Mouse (Mus musculus) layer of hippocampus, adult 8-10 months (tissue): ENCODE results near the gene Fam111a. TPM values are rescaled to one million over a fixed set of nuclear protein-coding genes. Genes with fewer than 3 reads are reported as not detected.

Experiments used
- DNase-seq, 2 experiments: peaks; one replicate each; pipeline ENCODE4 v3.0.0; 2022; ENCODE audit warnings: low spot score in 2 of 2
- total RNA-seq, 4 experiments: library from RNA; stranded (reverse); gene quantifications; 2 replicates each; pipeline ENCODE4 v1.2.4; 2022

Gene Fam111a
- total RNA-seq, 4 experiments from 2014 or later = 1.4 to 3.9 (median 2.3) TPM

- no peak for DNase-seq
These were observed 12.7 kb downstream of the Fam111a start for GRCm38 (mm10) chr19:12558219-12558618.

DNA sequence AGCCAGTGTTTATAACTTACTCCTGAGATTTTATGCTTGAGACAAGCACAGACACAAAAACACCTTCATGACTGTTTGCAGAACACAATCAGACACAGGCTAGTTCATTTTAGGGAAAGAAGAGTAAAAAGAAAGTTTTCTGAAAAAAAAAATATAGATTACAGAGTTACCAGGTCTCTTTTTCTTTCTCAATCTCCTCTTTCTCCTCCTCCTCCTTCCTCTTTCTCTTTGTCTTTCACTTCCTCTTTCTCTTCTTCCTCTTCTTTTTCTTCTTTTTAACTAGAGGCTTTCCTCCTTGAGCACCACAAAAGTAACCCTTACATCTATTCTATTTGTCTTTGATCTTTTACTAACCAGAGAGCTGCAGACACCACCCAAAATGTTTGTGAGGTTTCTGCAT is 18.7 kb downstream of the Fam111a start:
- DNase-seq = no peak

DNA sequence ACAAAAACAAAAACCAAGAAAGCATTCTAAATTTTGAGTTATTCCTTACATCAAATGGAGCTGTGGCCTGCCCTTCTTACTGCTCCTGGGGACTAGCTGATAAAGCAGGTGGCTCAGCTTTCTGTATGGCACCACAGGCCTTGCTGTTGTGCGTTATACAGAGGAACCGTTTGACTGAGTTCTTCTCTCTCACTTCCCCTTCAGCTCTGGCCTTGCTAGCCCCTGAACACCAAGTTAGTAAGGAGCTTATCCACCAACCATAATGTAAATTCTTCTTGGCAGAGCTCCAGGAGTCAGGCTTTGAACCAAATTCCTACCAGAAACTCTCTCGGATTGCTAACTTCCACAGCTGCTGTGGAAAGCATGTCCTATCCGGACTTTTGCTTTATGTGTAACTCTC is 21.5 kb downstream of the Fam111a start:
- DNase-seq = no peak

DNA sequence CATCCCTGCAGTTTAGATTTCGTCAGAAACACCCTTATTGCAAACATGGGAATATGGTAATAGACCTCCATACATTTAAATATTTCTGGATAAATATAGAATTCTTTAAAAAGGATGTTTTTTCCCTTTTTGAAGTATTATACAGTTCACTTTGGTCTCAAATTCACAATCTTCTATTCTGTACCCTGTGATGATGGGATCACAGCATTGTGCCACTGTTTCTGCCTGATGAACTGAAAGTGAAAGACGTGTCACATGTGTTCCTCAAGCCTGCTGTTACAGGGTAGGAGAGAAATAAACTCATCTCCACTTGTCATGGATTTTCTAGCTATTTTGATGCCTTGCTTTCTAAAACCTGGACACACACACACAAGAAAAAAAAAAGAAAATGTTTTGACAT is 25.3 kb downstream of the Fam111a start:
- no peak for DNase-seq

DNA sequence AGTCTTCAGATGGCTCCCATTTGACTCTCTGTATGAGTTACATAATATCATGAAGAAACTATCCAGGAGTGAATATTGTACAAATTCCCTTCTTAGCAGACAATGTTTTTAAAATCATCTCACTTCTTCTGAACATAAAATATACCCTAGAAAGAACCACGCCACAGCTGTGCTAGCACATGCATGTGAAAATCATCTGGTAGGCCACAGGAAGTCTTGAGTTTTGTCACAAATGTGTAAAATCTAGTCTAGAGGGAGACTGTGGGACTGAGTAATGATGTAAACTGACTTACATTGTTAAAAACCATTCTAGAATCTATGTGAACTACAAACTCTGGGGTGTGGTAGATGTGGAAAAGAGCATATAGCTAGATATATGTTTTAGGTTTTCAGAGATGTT is 26.1 kb downstream of the Fam111a start:
- DNase-seq = no peak

- DNase-seq = no peak
These were observed 27.2 kb downstream of the Fam111a start for GRCm38 (mm10) chr19:12572614-12573265.

GRCm38 (mm10) chr19:12573266-12574011 is 27.9 kb downstream of the Fam111a start:
- peak; percentile 37 to 53 for DNase-seq

DNA sequence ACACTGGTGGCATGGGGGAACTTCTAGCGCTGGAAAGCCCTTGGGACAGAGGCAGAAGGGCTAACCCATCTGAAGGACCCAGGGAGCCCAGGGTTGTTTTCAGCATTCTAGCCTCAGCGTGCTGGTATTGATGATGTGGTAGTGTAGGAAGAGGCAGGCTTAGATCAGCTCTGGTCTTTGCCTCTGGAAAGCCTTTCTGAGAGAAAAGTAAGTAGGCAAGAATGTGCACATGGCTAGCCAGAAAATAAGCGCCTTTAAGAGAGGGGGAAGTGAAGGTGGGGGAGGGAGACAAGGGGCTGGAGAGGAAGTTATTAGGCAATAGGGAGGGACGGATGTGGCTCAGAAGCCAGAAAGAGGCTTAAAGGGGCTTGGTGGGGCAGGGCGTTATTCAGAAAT is 28.5 kb downstream of the Fam111a start:
- DNase-seq = no peak

DNA sequence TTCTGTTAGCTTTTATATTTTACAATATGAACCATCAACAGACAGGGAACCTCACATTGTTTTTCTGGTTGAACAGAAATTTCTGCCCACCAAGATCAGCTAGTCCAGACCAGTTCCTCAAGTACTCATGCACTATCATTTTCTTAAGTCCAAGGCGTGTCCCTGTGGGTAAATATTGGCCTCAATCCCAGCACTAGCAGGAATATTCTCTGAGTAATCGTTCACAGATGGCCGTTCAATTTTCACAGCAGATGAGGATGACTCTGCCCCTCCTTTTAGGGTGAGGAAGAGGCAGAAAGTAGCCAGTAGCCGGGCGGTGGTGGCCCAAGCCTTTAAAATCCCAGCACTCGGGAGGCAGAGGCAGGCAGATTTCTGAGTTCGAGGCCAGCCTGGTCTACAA is 29.6 kb downstream of the Fam111a start:
- peak in 1 of 2 experiments; percentile 15 for DNase-seq

DNA sequence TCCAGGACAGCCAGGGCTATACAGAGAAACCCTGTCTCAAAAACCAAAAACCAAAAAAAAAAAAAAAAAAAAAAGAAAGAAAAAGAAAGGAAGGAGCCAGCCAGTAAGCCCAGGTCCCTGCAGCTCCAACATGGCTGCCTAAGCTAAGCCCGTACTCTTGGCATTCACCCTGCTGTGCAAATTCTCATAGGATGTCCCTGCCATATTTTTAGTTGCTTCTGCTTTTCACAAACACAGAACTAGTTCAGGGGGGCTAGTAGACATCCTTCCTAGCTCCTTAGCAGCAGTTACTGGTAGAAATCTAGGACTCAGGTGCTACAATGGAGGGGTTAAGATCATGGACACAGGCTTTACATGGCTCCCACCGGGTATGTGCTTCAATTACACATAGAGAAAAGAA is 30.0 kb downstream of the Fam111a start:
- no peak for DNase-seq

- DNase-seq = no peak
These were observed 31.1 kb downstream of the Fam111a start for GRCm38 (mm10) chr19:12576639-12577038.

GRCm38 (mm10) chr19:12585310-12585709 is 39.8 kb downstream of the Fam111a start:
- DNase-seq = no peak

DNA sequence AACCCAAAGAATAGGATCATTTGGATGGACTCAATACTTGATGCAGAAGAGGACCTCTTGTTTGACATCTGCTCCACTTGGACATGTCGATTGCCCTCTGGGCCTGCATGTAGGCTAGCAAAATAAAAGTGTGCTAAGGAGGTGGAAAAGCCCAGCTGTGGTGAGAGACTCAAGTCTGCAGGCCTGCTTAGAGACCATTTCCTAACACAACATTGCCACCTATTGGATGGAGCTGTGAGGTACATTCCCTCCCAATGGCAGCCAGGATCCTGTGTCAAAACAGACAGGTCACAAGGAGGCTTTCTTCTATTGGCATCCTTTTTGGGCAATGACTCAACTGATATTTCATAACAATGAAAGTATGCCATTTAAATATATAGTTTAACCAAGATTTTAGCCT is 46.4 kb downstream of the Fam111a start:
- peak; percentile 58 to 74 for DNase-seq

- no peak for DNase-seq
These were observed 49.6 kb downstream of the Fam111a start for GRCm38 (mm10) chr19:12595135-12595529.

- DNase-seq = peak; percentile 40 to 65
These were observed 50.2 kb downstream of the Fam111a start for GRCm38 (mm10) chr19:12595530-12596289.

- DNase-seq = peak in 1 of 2 experiments; percentile 15
These were observed 50.9 kb downstream of the Fam111a start for GRCm38 (mm10) chr19:12596290-12597072.

DNA sequence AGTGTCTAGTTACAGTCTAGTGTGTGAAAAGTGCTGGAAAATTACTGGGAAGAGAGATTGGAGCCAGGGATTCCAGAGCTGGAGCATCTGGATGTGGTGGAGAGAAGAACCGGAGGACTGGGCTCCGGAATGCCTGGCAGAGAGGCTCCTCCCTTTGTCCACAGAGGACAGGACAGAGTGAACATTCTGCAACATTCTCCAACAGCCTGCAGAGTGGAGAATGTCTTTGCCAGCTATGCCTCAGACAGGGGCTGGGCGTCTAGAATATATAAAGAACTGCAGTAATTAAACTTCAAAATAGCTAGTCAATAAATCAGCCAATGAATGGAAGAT is 51.5 kb downstream of the Fam111a start:
- DNase-seq = no peak

DNA sequence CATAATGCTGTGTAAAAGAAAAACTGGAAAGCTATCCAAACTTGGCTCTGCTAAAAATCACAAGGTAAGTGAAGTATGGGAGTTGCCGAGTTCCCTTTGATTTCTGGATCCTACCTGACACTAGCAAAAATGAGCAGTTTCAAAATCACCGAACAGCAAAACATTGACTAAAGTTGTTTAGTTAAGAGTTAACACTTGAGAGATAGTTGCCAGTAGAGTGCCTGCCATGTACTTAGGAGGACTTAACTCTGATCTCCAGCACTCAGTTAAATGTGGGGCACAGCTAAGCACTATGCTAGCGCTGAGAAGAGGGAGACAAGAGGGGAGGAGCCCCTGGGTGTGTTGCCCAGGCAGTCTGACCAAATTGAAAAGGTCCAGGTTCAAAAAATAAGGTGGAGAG is 53.1 kb downstream of the Fam111a start:
- DNase-seq = no peak

DNA sequence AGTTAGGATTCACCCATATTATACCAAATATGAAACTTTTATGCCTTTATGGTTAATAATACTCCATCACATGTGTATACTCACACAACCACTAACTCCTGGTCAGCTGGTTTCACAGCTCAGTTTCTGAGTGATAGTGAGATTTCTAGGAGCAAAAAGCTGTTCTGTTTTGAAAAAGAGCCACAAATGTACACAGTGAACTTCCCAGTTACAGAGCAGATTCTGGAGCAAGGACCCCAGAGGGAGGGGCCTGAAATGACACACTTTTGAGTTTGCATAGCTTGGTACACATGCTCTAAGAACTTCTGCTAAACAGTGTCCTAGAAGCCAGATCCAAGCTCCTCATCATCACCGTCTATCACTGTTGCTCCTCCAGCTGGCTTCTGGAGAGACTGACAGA is 54.1 kb downstream of the Fam111a start, which contains the start of gene Gm4952:
Gm4952 (plus strand) TSS at position 301 of the 400 bp plus-strand sequence.
- DNase-seq = no peak

DNA sequence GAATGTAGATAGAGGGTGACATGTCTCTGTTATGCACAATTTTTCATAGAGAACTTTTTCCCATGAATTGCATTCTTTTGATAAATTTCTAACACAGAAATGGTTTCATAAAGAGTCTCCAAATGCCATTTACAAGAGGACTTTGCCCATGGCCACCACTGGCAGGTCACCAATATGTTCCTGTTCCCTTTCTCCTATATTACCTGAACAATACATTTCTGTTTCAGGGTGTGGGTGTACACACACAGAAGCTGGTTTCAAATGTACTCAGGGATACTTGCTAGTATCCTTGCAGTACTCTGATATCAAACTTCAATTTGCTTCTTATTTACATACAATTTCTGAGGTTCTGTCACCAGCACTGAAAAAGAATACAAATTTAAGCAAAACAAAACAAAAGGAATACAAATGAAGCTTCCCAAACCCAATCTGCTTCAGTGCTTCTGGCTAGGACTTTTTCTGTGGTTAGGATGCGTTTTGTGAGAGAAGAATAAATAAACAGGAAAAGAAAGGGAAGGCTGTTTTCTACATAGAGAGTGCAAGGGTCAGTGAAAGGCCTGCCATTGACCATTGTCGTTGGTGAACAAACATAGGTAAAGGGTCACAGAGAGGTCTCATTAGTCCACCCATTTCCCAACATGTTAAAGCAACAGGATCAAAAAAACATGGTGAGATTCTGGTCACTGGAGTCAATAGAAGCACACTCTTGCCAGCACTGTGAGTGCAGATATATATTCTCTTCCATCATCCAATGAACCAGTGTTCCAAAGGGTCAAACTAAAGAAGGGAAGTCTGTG is 55.3 kb downstream of the Fam111a start:
- no peak for DNase-seq

- DNase-seq = no peak
These were observed 62.8 kb downstream of the Fam111a start for GRCm38 (mm10) chr19:12608336-12608735.
